Mouse (Mus musculus) T-helper 2 cell (primary cell): ENCODE results near the gene Klhdc8a.

ENCODE experiments used
- in situ Hi-C: fragments of 300-600 bp; cut with MboI, MseI; formaldehyde crosslinking; loops from one replicate; pipeline ENCODE4 v1.15.1; 2025; ENCODE audit warnings: high pct_unique_total_duplicates

Klhdc8a gene

GRCm38 (mm10) chr1:132315889-132316624 lies 17.6 kb downstream of the Klhdc8a start, which contains the start of gene Nuak2:
Gene Nuak2 (plus strand): TSS chr1:132316126.
- in situ Hi-C loops = no loop called here

GRCm38 (mm10) chr1:132316625-132316994 lies 18.2 kb downstream of the Klhdc8a start:
- in situ Hi-C loops = no loop called here

- in situ Hi-C loops = no loop called here
Measured at GRCm38 (mm10) chr1:132317413-132317812, 19.0 kb downstream of the Klhdc8a start.

- in situ Hi-C loops = no loop called here
Measured at GRCm38 (mm10) chr1:132317894-132318863, 19.8 kb downstream of the Klhdc8a start.

- in situ Hi-C loops = no loop called here
Measured at GRCm38 (mm10) chr1:132319242-132319641, 20.8 kb downstream of the Klhdc8a start.

GRCm38 (mm10) chr1:132321821-132322580 lies 23.6 kb downstream of the Klhdc8a start:
- in situ Hi-C loops = no loop called here

GRCm38 (mm10) chr1:132322711-132323542 lies 24.5 kb downstream of the Klhdc8a start:
- in situ Hi-C loops = no loop called here

GRCm38 (mm10) chr1:132326777-132327176 lies 28.4 kb downstream of the Klhdc8a start:
- in situ Hi-C loops = no loop called here

- in situ Hi-C loops = no loop called here
Measured at GRCm38 (mm10) chr1:132327477-132327876, 29.1 kb downstream of the Klhdc8a start.

- in situ Hi-C loops = no loop called here
Measured at GRCm38 (mm10) chr1:132328565-132328964, 30.1 kb downstream of the Klhdc8a start.

- in situ Hi-C loops = no loop called here
Measured at GRCm38 (mm10) chr1:132329656-132330055, 31.2 kb downstream of the Klhdc8a start.

GRCm38 (mm10) chr1:132330397-132330796 lies 32.0 kb downstream of the Klhdc8a start:
- in situ Hi-C loops = no loop called here

GRCm38 (mm10) chr1:132331283-132331682 lies 32.9 kb downstream of the Klhdc8a start:
- in situ Hi-C loops = no loop called here

GRCm38 (mm10) chr1:132333201-132333600 lies 34.8 kb downstream of the Klhdc8a start:
- in situ Hi-C loops = no loop called here

- in situ Hi-C loops = no loop called here
Measured at GRCm38 (mm10) chr1:132333675-132334141, 35.3 kb downstream of the Klhdc8a start.

- in situ Hi-C loops = no loop called here
Measured at GRCm38 (mm10) chr1:132334178-132334801, 35.9 kb downstream of the Klhdc8a start.

- in situ Hi-C loops = no loop called here
Measured at GRCm38 (mm10) chr1:132335378-132335965, 37.0 kb downstream of the Klhdc8a start.

GRCm38 (mm10) chr1:132336921-132337320 lies 38.5 kb downstream of the Klhdc8a start:
- in situ Hi-C loops = no loop called here

GRCm38 (mm10) chr1:132338027-132338660 lies 39.7 kb downstream of the Klhdc8a start:
- in situ Hi-C loops = no loop called here
